Mouse (Mus musculus) hematopoietic stem cell, adult 5-6 weeks (primary cell): ENCODE measurements around the gene Mgam. TPM values are rescaled to one million over a fixed set of nuclear protein-coding genes. Genes with fewer than 3 reads are reported as not detected.

Experiments
- total RNA-seq: library from RNA; stranded (forward); fragments of 172-1452, 232-1000 nt; gene quantifications from 2 replicates; pipeline ENCODE4 v1.2.3, GENCODE M21; 2017

The Mgam gene
- total RNA-seq, 1 experiment from 2014 or later, result 3.2 TPM

Other genes starting within 250 kb of the Mgam start
- gene E330009J07Rik, start 192.7 kb upstream of the Mgam start, total RNA-seq, result 8.0 and 12.4 TPM in 2 replicates
- not detected in 2 replicates for gene Wee2, start 189.7 kb upstream of the Mgam start, total RNA-seq
- gene Ssbp1, start 157.5 kb upstream of the Mgam start, total RNA-seq, result 134 and 145 TPM in 2 replicates
- gene Tas2r137, start 137.6 kb upstream of the Mgam start, total RNA-seq, result 1.1 TPM in 1 of 2 replicates, not detected in the other
- gene Tas2r108, start 135.3 kb upstream of the Mgam start, total RNA-seq, result not detected in 2 replicates
- not detected in 2 replicates for gene Prss37, start 109.3 kb upstream of the Mgam start, total RNA-seq
- gene Olfr461, start 73.8 kb upstream of the Mgam start, total RNA-seq, result not detected in 2 replicates
- gene Olfr460, start 59.3 kb upstream of the Mgam start, total RNA-seq, result not detected in 2 replicates
- gene Clec5a, start 43.0 kb upstream of the Mgam start, total RNA-seq, result 13.3 and 33.6 TPM in 2 replicates
- not detected in 2 replicates for gene Tas2r138, start 15.5 kb upstream of the Mgam start, total RNA-seq